Mouse (Mus musculus): Measurements from ENCODE around the gene Myo3b. TPM values are rescaled to one million over a fixed set of nuclear protein-coding genes. Genes with fewer than 3 reads are reported as not detected.

The Myo3b gene
- polyA plus RNA-seq, 1 experiment from 2014 or later, result 0.70 TPM

DNA sequence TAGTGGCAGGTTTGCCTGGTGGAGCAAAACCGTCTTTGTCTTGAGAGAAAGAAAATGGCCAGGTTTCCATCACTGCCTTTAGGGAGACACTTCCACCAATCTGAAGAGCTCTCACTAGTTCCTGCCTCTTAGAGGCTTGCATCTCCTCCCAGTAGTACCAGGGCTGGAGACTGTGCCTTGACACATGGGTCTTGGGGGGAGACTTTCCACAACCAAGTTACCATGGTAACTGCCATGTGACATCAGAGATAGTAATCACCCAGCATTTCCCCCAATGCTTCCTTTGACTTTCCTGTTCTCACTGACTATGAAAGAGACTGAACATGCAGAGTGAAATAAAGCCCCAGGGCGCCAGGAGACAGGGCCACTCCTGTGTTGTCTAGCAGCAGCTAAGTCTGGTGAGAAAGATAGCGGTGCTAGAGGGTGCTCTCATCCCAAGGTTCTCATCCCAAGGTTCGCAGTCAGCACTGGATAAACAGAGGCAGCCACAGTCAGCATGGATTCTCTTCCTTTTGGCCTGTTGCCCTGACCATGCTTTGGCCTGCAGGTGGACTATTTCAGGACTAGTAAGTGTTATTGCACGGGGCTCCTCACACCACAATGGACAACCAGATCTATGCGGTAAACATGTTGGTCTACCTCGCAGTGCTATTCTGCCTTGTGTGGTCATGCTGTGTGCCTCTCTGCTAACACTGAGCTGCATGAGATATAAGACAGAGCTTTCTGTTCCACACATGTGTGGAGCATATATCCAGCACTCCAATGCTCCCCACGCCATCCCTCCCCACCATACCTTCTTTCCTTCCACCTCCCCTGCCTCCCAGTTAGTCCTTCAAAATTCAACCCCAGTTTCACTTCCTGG, 223.0 kb downstream of the Myo3b start:
- Histone ChIP-seq H3K27ac (ENCODE audit: low read length) (no peak overlapping the region; the same call in 1 of the 2 replicates), H3K4me3 (ENCODE audit: low read length) (no peak overlapping the region), H3K36me3 (ENCODE audit: control insufficient read depth, insufficient read depth, low read length) (no peaks in the 10 kb centered on the region), H3K4me1 (replicated peaks; ENCODE audit: control insufficient read depth, insufficient read depth, low read length) (peaks cover 26% of the 10 kb centered on the region), H3K27me3 (ENCODE audit: control insufficient read depth, insufficient read depth, low read depth, low read length) (no peaks in the 10 kb centered on the region), H3K9ac (ENCODE audit: low read length) (no peak overlapping the region; the same call in 1 of the 2 replicates), H3K9me3 (ENCODE audit: control insufficient read depth, low read length) (no peaks in the 10 kb centered on the region), H3K4me2 (ENCODE audit: low read depth, low read length) (no peak overlapping the region)
- WGBS, result 62% methylated on average over 8 of the region's 8 CpGs
- peak; percentile 7; the same call in 1 of the 2 replicates for ATAC-seq (ENCODE audit: low read depth)

- WGBS, result 13% methylated on average over 9 of the region's 9 CpGs
- peak overlapping the region; percentile 22; the same call in 1 of the 2 replicates for H3K9ac ChIP-seq (ENCODE audit: low read length)
These were observed 223.7 kb downstream of the Myo3b start for GRCm38 (mm10) chr2:70262565-70263082.

GRCm38 (mm10) chr2:70278425-70279277, 239.7 kb downstream of the Myo3b start:
- 0 out of 2 replicates have a peak, but pooled peaks have one; percentile 59 for ATAC-seq (ENCODE audit: low read depth)
- WGBS, result 21% methylated on average over 13 of the region's 13 CpGs
- Histone ChIP-seq H3K9me3 (ENCODE audit: control insufficient read depth, low read length) (no peaks in the 10 kb centered on the region), H3K4me1 (replicated peaks; ENCODE audit: control insufficient read depth, insufficient read depth, low read length) (peaks cover 3% of the 10 kb centered on the region), H3K9ac (ENCODE audit: low read length) (no peak overlapping the region), H3K4me3 (ENCODE audit: low read length) (no peak overlapping the region), H3K27ac (ENCODE audit: low read length) (no peak overlapping the region), H3K36me3 (ENCODE audit: control insufficient read depth, insufficient read depth, low read length) (no peaks in the 10 kb centered on the region), H3K4me2 (ENCODE audit: low read depth, low read length) (no peak overlapping the region), H3K27me3 (ENCODE audit: control insufficient read depth, insufficient read depth, low read depth, low read length) (no peaks in the 10 kb centered on the region)

More at GRCm38 (mm10) chr2:70262565-70263082, 223.7 kb downstream of the Myo3b start:
- Histone ChIP-seq H3K4me1 (replicated peaks; ENCODE audit: control insufficient read depth, insufficient read depth, low read length) (peaks cover 26% of the 10 kb centered on the region), H3K4me3 (ENCODE audit: low read length) (no peak overlapping the region), H3K36me3 (ENCODE audit: control insufficient read depth, insufficient read depth, low read length) (no peaks in the 10 kb centered on the region), H3K9me3 (ENCODE audit: control insufficient read depth, low read length) (no peaks in the 10 kb centered on the region), H3K27ac (ENCODE audit: low read length) (peak overlapping the region; percentile 67), H3K4me2 (ENCODE audit: low read depth, low read length) (no peak overlapping the region), H3K27me3 (ENCODE audit: control insufficient read depth, insufficient read depth, low read depth, low read length) (no peaks in the 10 kb centered on the region)
- peak; percentile 78 for ATAC-seq (ENCODE audit: low read depth)

GRCm38 (mm10) chr2:70284109-70284508, 245.2 kb downstream of the Myo3b start:
- Histone ChIP-seq H3K4me3 (ENCODE audit: low read length) (no peak overlapping the region), H3K27ac (ENCODE audit: low read length) (no peak overlapping the region), H3K36me3 (ENCODE audit: control insufficient read depth, insufficient read depth, low read length) (no peaks in the 10 kb centered on the region), H3K4me1 (replicated peaks; ENCODE audit: control insufficient read depth, insufficient read depth, low read length) (no peaks in the 10 kb centered on the region), H3K9me3 (ENCODE audit: control insufficient read depth, low read length) (no peaks in the 10 kb centered on the region), H3K9ac (ENCODE audit: low read length) (no peak overlapping the region), H3K4me2 (ENCODE audit: low read depth, low read length) (no peak overlapping the region), H3K27me3 (ENCODE audit: control insufficient read depth, insufficient read depth, low read depth, low read length) (no peaks in the 10 kb centered on the region)
- ATAC-seq (ENCODE audit: low read depth), result no peak
- 47% methylated on average over 1 of the region's 1 CpGs for WGBS

GRCm38 (mm10) chr2:70291063-70291462, 252.1 kb downstream of the Myo3b start:
- WGBS, result 9% methylated on average over 5 of the region's 5 CpGs
- Histone ChIP-seq H3K27me3 (ENCODE audit: control insufficient read depth, insufficient read depth, low read depth, low read length) (no peaks in the 10 kb centered on the region), H3K4me1 (replicated peaks; ENCODE audit: control insufficient read depth, insufficient read depth, low read length) (peaks cover 5% of the 10 kb centered on the region; the same call in 1 of the 2 replicates), H3K36me3 (ENCODE audit: control insufficient read depth, insufficient read depth, low read length) (no peaks in the 10 kb centered on the region), H3K4me3 (ENCODE audit: low read length) (no peak overlapping the region), H3K4me2 (ENCODE audit: low read depth, low read length) (no peak overlapping the region), H3K9me3 (ENCODE audit: control insufficient read depth, low read length) (no peaks in the 10 kb centered on the region), H3K27ac (ENCODE audit: low read length) (no peak overlapping the region), H3K9ac (ENCODE audit: low read length) (no peak overlapping the region)
- no peak for ATAC-seq (ENCODE audit: low read depth)

DNA sequence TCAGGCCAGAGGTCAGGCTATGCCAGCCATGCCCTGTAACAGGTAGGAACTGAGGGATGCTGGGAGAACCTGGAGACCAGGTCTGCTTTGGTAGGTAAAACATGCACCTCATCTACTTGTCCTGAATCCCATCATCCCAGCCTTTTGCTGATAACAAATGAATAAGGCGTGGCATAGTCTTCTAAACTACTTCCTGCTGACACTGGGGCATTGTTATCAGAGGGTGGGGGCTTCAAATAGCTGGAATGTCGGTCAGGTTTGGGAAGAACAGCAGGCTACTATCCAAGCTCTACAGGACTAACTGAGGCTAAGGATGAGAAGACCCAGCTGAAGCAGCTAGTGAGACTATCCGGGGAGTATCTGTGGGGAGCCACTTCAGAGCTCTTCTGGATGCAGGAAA, 253.8 kb downstream of the Myo3b start:
- WGBS, result 39% methylated on average over 3 of the region's 3 CpGs
- no peak overlapping the region for H3K27ac ChIP-seq (ENCODE audit: low read length)
- no peaks in the 10 kb centered on the region for H3K27me3 ChIP-seq (ENCODE audit: control insufficient read depth, insufficient read depth, low read depth, low read length)
- no peak overlapping the region for H3K4me2 ChIP-seq (ENCODE audit: low read depth, low read length)
- ATAC-seq (ENCODE audit: low read depth), result no peak
- H3K36me3 ChIP-seq (ENCODE audit: control insufficient read depth, insufficient read depth, low read length), result no peaks in the 10 kb centered on the region
- H3K4me1 ChIP-seq (replicated peaks; ENCODE audit: control insufficient read depth, insufficient read depth, low read length), result peaks cover 5% of the 10 kb centered on the region; the same call in 1 of the 2 replicates
- no peaks in the 10 kb centered on the region for H3K9me3 ChIP-seq (ENCODE audit: control insufficient read depth, low read length)
- H3K9ac ChIP-seq (ENCODE audit: low read length), result no peak overlapping the region
- no peak overlapping the region for H3K4me3 ChIP-seq (ENCODE audit: low read length)

DNA sequence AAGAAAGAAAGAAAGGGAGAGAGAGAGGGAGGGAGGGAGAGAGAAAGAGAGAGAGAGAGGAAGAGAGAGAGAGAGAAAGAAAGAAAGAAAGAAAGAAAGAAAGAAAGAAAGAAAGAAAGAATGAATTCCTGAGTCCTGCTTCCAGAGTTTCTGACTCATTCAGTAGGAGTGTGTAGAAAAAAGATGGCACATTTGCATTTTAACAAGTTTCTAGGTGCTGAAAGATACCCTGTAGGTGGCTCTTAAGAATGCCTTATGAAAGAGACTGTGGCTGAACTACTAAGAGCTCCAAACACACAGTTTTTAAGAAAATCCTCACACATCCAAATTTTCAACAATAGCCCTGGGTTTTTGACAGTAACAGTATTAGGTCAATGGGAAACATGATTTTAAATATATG, 264.0 kb downstream of the Myo3b start:
- Histone ChIP-seq H3K4me1 (replicated peaks; ENCODE audit: control insufficient read depth, insufficient read depth, low read length) (no peaks in the 10 kb centered on the region), H3K27me3 (ENCODE audit: control insufficient read depth, insufficient read depth, low read depth, low read length) (no peaks in the 10 kb centered on the region), H3K9me3 (ENCODE audit: control insufficient read depth, low read length) (peaks cover 3% of the 10 kb centered on the region; the same call in 1 of the 2 replicates), H3K27ac (ENCODE audit: low read length) (no peak overlapping the region), H3K4me2 (ENCODE audit: low read depth, low read length) (no peak overlapping the region), H3K9ac (ENCODE audit: low read length) (no peak overlapping the region), H3K36me3 (ENCODE audit: control insufficient read depth, insufficient read depth, low read length) (no peaks in the 10 kb centered on the region), H3K4me3 (ENCODE audit: low read length) (no peak overlapping the region)
- no peak for ATAC-seq (ENCODE audit: low read depth)

DNA sequence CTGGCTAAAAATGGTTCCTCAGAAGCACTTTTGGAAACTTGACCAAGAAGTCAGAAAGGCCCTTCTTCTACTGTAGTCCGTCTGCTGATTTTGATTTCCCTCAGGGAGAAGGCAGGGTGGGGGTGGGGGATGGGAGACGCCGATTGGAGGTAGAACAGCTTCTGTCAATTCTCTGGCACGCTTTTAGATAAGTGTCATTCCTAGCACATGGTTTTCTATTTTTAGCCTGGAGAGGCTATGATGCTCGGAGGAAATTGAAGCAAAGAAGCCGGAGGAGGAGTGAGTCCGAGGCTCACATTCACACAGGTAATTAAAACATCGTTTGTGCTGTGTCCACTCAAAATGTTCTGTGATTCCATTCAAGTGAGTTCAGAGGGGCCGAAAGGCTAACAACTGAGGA, 276.2 kb downstream of the Myo3b start:
- ATAC-seq (ENCODE audit: low read depth), result no peak
- no peak overlapping the region for H3K9ac ChIP-seq (ENCODE audit: low read length)
- WGBS, result 29% methylated on average over 9 of the region's 9 CpGs
- no peak overlapping the region for H3K27ac ChIP-seq (ENCODE audit: low read length)
- H3K4me1 ChIP-seq (replicated peaks; ENCODE audit: control insufficient read depth, insufficient read depth, low read length), result peaks cover 10% of the 10 kb centered on the region; the same call in 1 of the 2 replicates
- no peaks in the 10 kb centered on the region for H3K27me3 ChIP-seq (ENCODE audit: control insufficient read depth, insufficient read depth, low read depth, low read length)
- no peaks in the 10 kb centered on the region for H3K9me3 ChIP-seq (ENCODE audit: control insufficient read depth, low read length)
- no peak overlapping the region for H3K4me2 ChIP-seq (ENCODE audit: low read depth, low read length)
- no peaks in the 10 kb centered on the region for H3K36me3 ChIP-seq (ENCODE audit: control insufficient read depth, insufficient read depth, low read length)
- H3K4me3 ChIP-seq (ENCODE audit: low read length), result no peak overlapping the region

GRCm38 (mm10) chr2:70315734-70316133, 276.8 kb downstream of the Myo3b start:
- Histone ChIP-seq H3K36me3 (ENCODE audit: control insufficient read depth, insufficient read depth, low read length) (no peaks in the 10 kb centered on the region), H3K27me3 (ENCODE audit: control insufficient read depth, insufficient read depth, low read depth, low read length) (no peaks in the 10 kb centered on the region), H3K4me2 (ENCODE audit: low read depth, low read length) (no peak overlapping the region), H3K4me3 (ENCODE audit: low read length) (no peak overlapping the region), H3K4me1 (replicated peaks; ENCODE audit: control insufficient read depth, insufficient read depth, low read length) (peaks cover 10% of the 10 kb centered on the region; the same call in 1 of the 2 replicates), H3K27ac (ENCODE audit: low read length) (no peak overlapping the region), H3K9ac (ENCODE audit: low read length) (no peak overlapping the region), H3K9me3 (ENCODE audit: control insufficient read depth, low read length) (no peaks in the 10 kb centered on the region)
- ATAC-seq (ENCODE audit: low read depth), result no peak
- WGBS, result 70% methylated on average over 3 of the region's 3 CpGs

Data from lung, embryonic 16.5 days (tissue).